Mouse (Mus musculus) midbrain, postnatal 0 days (tissue): ENCODE data around the gene Dtnb. TPM values are rescaled to one million over a fixed set of nuclear protein-coding genes. Genes with fewer than 3 reads are reported as not detected.
"Not testable (repeated sequence)": the region's sequence is repeated elsewhere in the genome, so short reads cannot be mapped to it uniquely, and the experiment has no call there.

Source experiments
- ATAC-seq: fragments of 200-750 bp; cut with Nextera tagmentation; 2 replicates; pipeline ENCODE4 v1.8.0; 2017; ENCODE audit warnings: moderate number of reproducible peaks, mild to moderate bottlenecking, moderate TSS enrichment, moderate library complexity; ENCODE audit not compliant: low FRiP score
- DNase-seq: peaks from one replicate; pipeline ENCODE4 v3.0.0-alpha.2; 2015; ENCODE audit warnings: low spot score
- H3K27ac ChIP-seq: fragments of 300-500 bp; sonication (generic); 2 replicates; pipeline ENCODE4 v1.5.1; 2014; ENCODE audit warnings: low read depth, mild to moderate bottlenecking, low read length, mixed read lengths
- H3K27me3 ChIP-seq: fragments of 300-500 bp; sonication (generic); 2 replicates; pipeline ENCODE4 v1.6.1; 2014; ENCODE audit warnings: low read length, control low read depth, mixed read lengths; ENCODE audit not compliant: insufficient read depth
- H3K36me3 ChIP-seq: fragments of 300-500 bp; sonication (generic); 2 replicates; pipeline ENCODE4 v1.6.1; 2014; ENCODE audit warnings: low read length, control low read depth, mixed read lengths; ENCODE audit not compliant: insufficient read depth
- H3K4me1 ChIP-seq: fragments of 300-500 bp; sonication (generic); 2 replicates; pipeline ENCODE4 v1.6.1; 2014; ENCODE audit warnings: mild to moderate bottlenecking, control low read depth, antibody characterized with exemption, low read length, mixed read lengths; ENCODE audit not compliant: insufficient read depth
- H3K4me2 ChIP-seq: fragments of 300-500 bp; sonication (generic); 2 replicates; pipeline ENCODE4 v1.6.1; 2014; ENCODE audit warnings: low read depth, mild to moderate bottlenecking, low read length, mixed read lengths; ENCODE audit not compliant: poor library complexity, severe bottlenecking
- H3K4me3 ChIP-seq: fragments of 300-500 bp; sonication (generic); 2 replicates; pipeline ENCODE4 v1.5.1; 2014; ENCODE audit warnings: low read depth, mild to moderate bottlenecking, low read length, moderate library complexity
- H3K9ac ChIP-seq: fragments of 300-500 bp; sonication (generic); replicated peaks from 2 replicates; pipeline ENCODE4 v1.6.1; 2014; ENCODE audit warnings: mild to moderate bottlenecking, low read length, moderate library complexity, mixed read lengths; ENCODE audit not compliant: poor library complexity, severe bottlenecking
- H3K9me3 ChIP-seq: fragments of 300-500 bp; sonication (generic); 2 replicates; pipeline ENCODE4 v1.6.1; 2016; ENCODE audit warnings: low read length, control low read depth
- CTCF ChIP-seq: IDR thresholded peaks from 2 replicates; pipeline ENCODE4 v1.5.1; 2016; ENCODE audit warnings: antibody characterized with exemption, mild to moderate bottlenecking
- WGBS: fragments of 180-500 bp; shearing (Covaris S2); extraction: QIAGEN DNeasy Blood & Tissue Kit; methylation state at CpG from one replicate; pipeline ENCODE4 v1.1.7; 2014; 5-methylcytosine and 5-hydroxymethylcytosine counted together
- polyA plus RNA-seq: library from polyadenylated mRNA; unstranded; fragments of >200 nt; fragmentation: Nextera tagmentation; extraction: Ambion mirVana; gene quantifications from 2 replicates; pipeline ENCODE4 v1.2.1, GENCODE M21; 2015
- total RNA-seq: library from RNA; depleted of rRNA; stranded (reverse); fragments of >200 nt; gene quantifications from 2 replicates; pipeline ENCODE4 v1.2.3, GENCODE M21; 2014; rRNA removed

The Dtnb gene
- total RNA-seq (57.3 and 58.1 TPM in 2 replicates), polyA plus RNA-seq (51.5 and 52.0 TPM in 2 replicates)

GRCm38 (mm10) chr12:3571787-3572580 is at the start of gene Dtnb:
TSS of gene Dtnb (plus strand) at chr12:3572381.
- 2% methylated on average over 44 of the region's 85 CpGs for WGBS
- Histone ChIP-seq H3K4me2 (peak within 1 kb of the TSS; percentile 83), H3K4me1 (peaks cover 8% of the 10 kb centered on the region), H3K9ac (peak within 1 kb of the TSS; percentile 95), H3K27ac (peak within 1 kb of the TSS; percentile 93), H3K4me3 (peak within 1 kb of the TSS; percentile 94), H3K36me3 (no peaks in the 10 kb centered on the region), H3K9me3 (no peaks in the 10 kb centered on the region), H3K27me3 (no peaks in the 10 kb centered on the region)
- no peak for TF ChIP-seq CTCF
- DNase-seq, result no peak
- ATAC-seq, result peak; percentile 84

DNA sequence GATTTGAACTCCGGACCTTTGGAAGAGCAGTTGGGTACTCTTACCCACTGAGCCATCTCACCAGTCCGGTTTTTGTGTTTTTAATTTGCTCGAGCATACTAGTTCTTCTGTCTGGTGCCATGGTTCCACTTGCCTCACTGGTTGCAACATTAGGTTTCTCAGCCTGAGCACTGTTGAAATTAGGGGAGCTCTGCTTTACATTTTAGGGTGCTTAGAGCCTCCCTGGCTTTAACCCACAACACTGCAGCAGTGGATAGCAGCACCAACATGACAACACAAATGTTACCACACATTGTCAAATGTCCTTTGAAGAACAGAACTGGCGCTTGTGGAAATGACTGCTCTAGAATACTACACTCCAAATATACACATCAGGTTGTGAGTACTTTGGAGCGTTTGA is 46.6 kb upstream of the Dtnb start:
- H3K27ac ChIP-seq, result no peak overlapping the region
- no peak for TF ChIP-seq CTCF
- H3K27me3 ChIP-seq, result no peaks in the 10 kb centered on the region
- H3K4me1 ChIP-seq, result no peaks in the 10 kb centered on the region
- H3K4me2 ChIP-seq, result no peak overlapping the region
- no peak overlapping the region for H3K4me3 ChIP-seq
- no peak overlapping the region for H3K9ac ChIP-seq
- no peaks in the 10 kb centered on the region for H3K9me3 ChIP-seq
- no peak for ATAC-seq
- DNase-seq, result no peak
- H3K36me3 ChIP-seq, result no peaks in the 10 kb centered on the region
- WGBS, result 92% methylated on average over 5 of the region's 5 CpGs

DNA sequence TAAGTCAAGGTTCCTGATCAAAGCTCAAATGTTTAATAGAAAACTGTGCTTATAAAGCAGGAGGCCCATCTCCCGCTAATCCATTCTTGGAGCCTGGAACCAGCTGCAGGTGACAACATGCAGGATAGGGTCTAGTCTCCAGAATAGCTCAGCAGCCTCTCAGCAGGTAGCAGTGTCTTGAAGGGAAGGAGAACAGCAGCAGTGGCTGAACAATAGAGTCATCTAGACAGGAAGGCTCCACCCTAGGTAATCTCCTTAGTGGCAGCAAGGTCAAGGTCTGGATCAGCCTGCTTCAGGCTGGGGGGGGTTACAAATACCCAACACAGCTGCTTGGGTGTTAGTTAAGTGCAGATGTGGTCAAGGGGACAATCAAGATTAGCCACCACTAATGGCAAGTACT is 36.7 kb upstream of the Dtnb start:
- ATAC-seq, H3K4me2 ChIP-seq: not testable (repeated sequence)
- 92% methylated on average over 1 of the region's 1 CpGs for WGBS

DNA sequence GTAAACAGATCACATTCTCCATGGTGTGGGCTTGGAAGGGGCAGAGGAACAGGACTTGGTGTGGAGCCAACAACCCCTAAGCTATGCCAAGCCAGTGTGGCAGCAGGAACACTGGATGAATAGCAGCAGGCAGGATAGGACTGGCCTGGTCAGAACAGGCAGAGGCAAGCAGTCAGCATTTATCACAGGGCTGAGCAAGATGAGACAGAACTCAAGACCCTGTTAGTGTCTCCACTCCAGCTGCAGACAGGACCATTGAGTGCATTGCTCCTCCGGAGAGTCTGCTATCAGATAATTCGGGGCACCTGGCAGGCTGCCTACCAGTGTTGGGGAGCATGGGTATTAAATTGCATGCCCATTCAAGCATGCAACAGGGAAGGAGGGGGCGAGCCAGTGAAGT is 34.6 kb upstream of the Dtnb start:
- Histone ChIP-seq H3K27me3 (no peaks in the 10 kb centered on the region), H3K36me3 (no peaks in the 10 kb centered on the region), H3K4me3 (no peak overlapping the region), H3K27ac (no peak overlapping the region), H3K9me3 (no peaks in the 10 kb centered on the region), H3K4me2 (no peak overlapping the region), H3K4me1 (no peaks in the 10 kb centered on the region), H3K9ac (no peak overlapping the region)
- ATAC-seq, result peak; percentile 74; the same call in 1 of the 2 replicates
- WGBS, result 69% methylated on average over 3 of the region's 3 CpGs
- no peak for TF ChIP-seq CTCF
- peak; percentile 73 for DNase-seq

More for the DNA sequence above, 36.7 kb upstream of the Dtnb start:
- not testable (repeated sequence) for H3K4me3 ChIP-seq, H3K36me3 ChIP-seq, H3K4me1 ChIP-seq, H3K9ac ChIP-seq, DNase-seq, H3K27me3 ChIP-seq, H3K27ac ChIP-seq, H3K9me3 ChIP-seq

DNA sequence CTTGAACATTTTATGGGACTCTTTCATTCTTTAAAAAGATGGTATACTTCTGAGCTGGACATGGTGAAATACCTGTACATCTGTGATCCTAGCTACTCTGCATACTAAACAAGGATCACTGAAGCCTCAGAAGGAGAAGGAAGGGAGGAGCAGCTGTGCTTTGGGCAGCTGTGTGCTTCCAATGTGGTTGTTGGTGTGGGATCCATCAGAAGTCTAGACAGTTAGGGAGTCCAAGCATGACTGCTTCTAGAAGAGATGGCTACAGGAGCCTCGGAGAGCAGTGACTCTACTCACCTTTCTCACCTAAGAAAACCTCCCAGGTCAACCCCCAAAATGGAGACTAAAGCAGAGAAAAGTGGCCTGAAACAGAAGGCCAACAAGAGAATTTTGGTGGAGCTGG is 34.1 kb upstream of the Dtnb start:
- no peak for DNase-seq
- H3K9ac ChIP-seq, result no peak overlapping the region
- H3K27ac ChIP-seq, result no peak overlapping the region
- H3K4me3 ChIP-seq, result no peak overlapping the region
- H3K4me1 ChIP-seq, result no peaks in the 10 kb centered on the region
- no peaks in the 10 kb centered on the region for H3K36me3 ChIP-seq
- WGBS, result 82% methylated on average over 1 of the region's 1 CpGs
- no peak for TF ChIP-seq CTCF
- no peaks in the 10 kb centered on the region for H3K9me3 ChIP-seq
- H3K27me3 ChIP-seq, result no peaks in the 10 kb centered on the region
- no peak for ATAC-seq
- no peak overlapping the region for H3K4me2 ChIP-seq

GRCm38 (mm10) chr12:3539605-3540004 is 32.6 kb upstream of the Dtnb start:
- WGBS, result 76% methylated on average over 2 of the region's 2 CpGs

More at GRCm38 (mm10) chr12:3539605-3540004, 32.6 kb upstream of the Dtnb start:
- no peaks in the 10 kb centered on the region for H3K27me3 ChIP-seq
- no peak overlapping the region for H3K4me3 ChIP-seq
- no peak overlapping the region for H3K27ac ChIP-seq
- DNase-seq, result no peak
- no peak overlapping the region for H3K4me2 ChIP-seq
- no peaks in the 10 kb centered on the region for H3K9me3 ChIP-seq
- ATAC-seq, result no peak
- TF ChIP-seq CTCF, result no peak
- H3K36me3 ChIP-seq, result no peaks in the 10 kb centered on the region
- H3K4me1 ChIP-seq, result no peaks in the 10 kb centered on the region
- no peak overlapping the region for H3K9ac ChIP-seq
